Mouse (Mus musculus) small intestine, adult 2 months (tissue): ENCODE results near the gene Adamts9. TPM values are rescaled to one million over a fixed set of nuclear protein-coding genes. Genes with fewer than 3 reads are reported as not detected.
A peak's percentile ranks its signal among the peaks of the same experiment; 100 is the strongest.

Experiments
- H3K27ac ChIP-seq: fragments of 200-500 bp; 2 replicates; pipeline ENCODE4 v1.5.1; 2012; ENCODE audit warnings: low read depth, low read length, control low read depth, inconsistent platforms; ENCODE audit not compliant: insufficient read depth
- H3K27me3 ChIP-seq: fragments of 200-500 bp; 2 replicates; pipeline ENCODE4 v1.6.1; 2012; ENCODE audit warnings: mild to moderate bottlenecking, moderate library complexity, low read length, inconsistent platforms; ENCODE audit not compliant: control insufficient read depth, insufficient read depth
- H3K36me3 ChIP-seq: fragments of 200-500 bp; 2 replicates; pipeline ENCODE4 v1.6.1; 2012; ENCODE audit warnings: mild to moderate bottlenecking, low read length, control low read depth, inconsistent platforms; ENCODE audit not compliant: control insufficient read depth, insufficient read depth
- H3K4me1 ChIP-seq: fragments of 200-500 bp; 2 replicates; pipeline ENCODE4 v1.6.1; 2012; ENCODE audit warnings: low read length, inconsistent platforms, mixed read lengths; ENCODE audit not compliant: control insufficient read depth, insufficient read depth, insufficient read length
- H3K4me3 ChIP-seq: fragments of 200-500 bp; 2 replicates; pipeline ENCODE4 v1.5.1; 2012; ENCODE audit warnings: low read depth, mild to moderate bottlenecking, control low read depth, inconsistent platforms, low read length, moderate library complexity
- CTCF ChIP-seq: fragments of 200-500 bp; IDR thresholded peaks from 2 replicates; pipeline ENCODE4 v1.5.1; 2012; ENCODE audit warnings: low read depth, mild to moderate bottlenecking, control low read depth, inconsistent platforms, low read length, moderate library complexity, mixed read lengths; ENCODE audit not compliant: insufficient replicate concordance, insufficient read length; ENCODE audit errors: extremely low read depth
- POLR2A ChIP-seq: fragments of 200-500 bp; IDR thresholded peaks from 2 replicates; pipeline ENCODE4 v1.6.1; 2012; ENCODE audit warnings: low read depth, mild to moderate bottlenecking, control low read depth, inconsistent platforms, low read length, moderate library complexity
- WGBS: fragments of 180-500 bp; shearing (Covaris S2); methylation state at CpG from one replicate; pipeline ENCODE4 v1.1.7; 2018; 5-methylcytosine and 5-hydroxymethylcytosine counted together
- polyA plus RNA-seq: library from polyadenylated mRNA; depleted of rRNA; stranded (reverse); fragments of >200 nt; gene quantifications from 2 replicates; pipeline ENCODE4 v1.2.3, GENCODE M21; 2012

Adamts9 gene
- polyA plus RNA-seq, 1 experiment: 1.8 TPM

- no peak for TF ChIP-seq POLR2A
- TF ChIP-seq CTCF: no peak
- 77% methylated on average over 9 of the region's 9 CpGs for WGBS
- no peak overlapping the region for H3K4me3 ChIP-seq
Observed at GRCm38 (mm10) chr6:92862599-92862998, 80.7 kb downstream of the Adamts9 start.

DNA sequence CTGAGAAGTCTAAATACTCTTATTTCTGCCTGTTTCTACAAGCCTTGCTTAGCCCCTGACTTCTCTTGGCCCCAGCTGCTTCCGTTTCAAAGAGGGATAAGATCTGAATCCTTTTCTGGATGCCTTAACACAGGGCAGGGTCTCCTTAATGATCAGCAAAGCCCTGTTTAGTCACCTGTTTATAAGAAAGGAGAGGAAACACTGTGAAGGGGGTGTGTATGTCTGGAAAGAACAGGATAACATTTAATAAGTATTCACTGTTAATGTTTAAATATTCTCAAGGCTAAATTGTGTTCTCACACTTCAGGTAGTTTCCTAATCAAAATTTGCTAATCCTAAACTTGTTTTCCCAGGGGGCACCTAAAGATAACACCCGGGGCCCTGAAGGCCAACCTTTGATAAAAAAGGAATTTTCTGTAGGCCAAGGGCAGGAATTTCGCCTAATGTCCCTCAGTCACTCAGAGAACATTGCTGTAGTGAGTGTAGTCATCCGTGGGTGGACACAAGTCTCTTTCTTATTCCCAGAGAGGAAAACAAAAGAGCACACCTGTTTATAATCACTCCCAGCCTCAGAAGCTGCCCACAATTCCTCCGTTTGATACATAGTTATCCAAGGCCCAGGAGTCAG is 82.9 kb downstream of the Adamts9 start:
- 37% methylated on average over 5 of the region's 5 CpGs for WGBS
- Histone ChIP-seq H3K27me3 (no peaks in the 10 kb centered on the region), H3K27ac (no peak overlapping the region), H3K4me3 (no peak overlapping the region), H3K4me1 (no peaks in the 10 kb centered on the region), H3K36me3 (no peaks in the 10 kb centered on the region)
- TF ChIP-seq POLR2A (no peak), CTCF (no peak)

More at GRCm38 (mm10) chr6:92862599-92862998, 80.7 kb downstream of the Adamts9 start:
- no peaks in the 10 kb centered on the region for H3K36me3 ChIP-seq
- H3K27ac ChIP-seq: no peak overlapping the region
- no peaks in the 10 kb centered on the region for H3K4me1 ChIP-seq
- H3K27me3 ChIP-seq: no peaks in the 10 kb centered on the region

- Histone ChIP-seq H3K36me3 (no peaks in the 10 kb centered on the region), H3K27me3 (no peaks in the 10 kb centered on the region), H3K4me1 (no peaks in the 10 kb centered on the region), H3K4me3 (no peak overlapping the region), H3K27ac (no peak overlapping the region)
- 63% methylated on average over 12 of the region's 12 CpGs for WGBS
- TF ChIP-seq POLR2A: no peak
- TF ChIP-seq CTCF: no peak
Observed at GRCm38 (mm10) chr6:92858721-92859510, 84.4 kb downstream of the Adamts9 start.

DNA sequence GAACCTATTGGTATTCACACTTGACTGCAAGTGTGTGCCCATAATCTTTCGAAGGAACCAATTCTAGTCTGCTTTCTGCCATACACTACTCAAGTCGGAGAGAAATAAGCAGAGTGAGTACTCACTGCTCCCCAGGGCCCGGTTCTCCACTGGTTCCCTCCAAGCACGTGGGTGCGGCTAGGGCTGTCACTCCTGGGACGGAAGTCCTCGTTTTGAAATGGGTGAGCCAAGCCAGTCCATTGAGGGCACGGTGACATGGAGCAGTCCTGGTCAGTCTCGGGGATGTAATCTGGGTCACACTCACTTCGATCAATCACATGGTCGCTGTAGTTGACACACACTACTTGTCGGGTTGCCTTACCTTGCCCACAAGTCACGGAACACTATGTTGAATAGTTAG is 85.5 kb downstream of the Adamts9 start:
- TF ChIP-seq CTCF (no peak), POLR2A (no peak)
- no peaks in the 10 kb centered on the region for H3K27me3 ChIP-seq
- no peaks in the 10 kb centered on the region for H3K36me3 ChIP-seq
- no peak overlapping the region for H3K27ac ChIP-seq
- 84% methylated on average over 13 of the region's 13 CpGs for WGBS
- no peak overlapping the region for H3K4me3 ChIP-seq
- no peaks in the 10 kb centered on the region for H3K4me1 ChIP-seq

GRCm38 (mm10) chr6:92854873-92855272 is 88.4 kb downstream of the Adamts9 start:
- 68% methylated on average over 4 of the region's 4 CpGs for WGBS
- TF ChIP-seq POLR2A (no peak), CTCF (no peak)
- no peak overlapping the region for H3K27ac ChIP-seq
- H3K27me3 ChIP-seq: no peaks in the 10 kb centered on the region
- no peaks in the 10 kb centered on the region for H3K36me3 ChIP-seq
- H3K4me1 ChIP-seq: no peaks in the 10 kb centered on the region
- no peak overlapping the region for H3K4me3 ChIP-seq

DNA sequence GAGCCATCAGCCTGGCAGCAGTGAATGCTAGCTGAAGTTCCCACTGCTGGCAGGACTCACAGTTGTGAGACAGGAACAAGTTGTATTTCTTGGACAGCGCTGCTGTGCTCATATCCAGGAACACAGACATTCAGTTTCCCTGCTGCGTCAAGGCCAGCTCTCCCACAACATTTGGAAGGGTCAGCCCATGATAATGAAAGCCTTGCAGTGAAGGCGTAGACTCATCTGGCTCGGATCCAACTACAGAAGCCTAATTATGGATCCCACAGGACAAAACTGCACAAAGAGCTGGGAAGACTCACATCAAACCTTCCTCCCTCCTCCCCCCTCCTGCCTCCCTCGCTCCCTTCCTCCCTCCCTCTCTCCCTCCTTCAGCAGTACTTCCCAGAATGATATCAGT is 93.0 kb downstream of the Adamts9 start:
- Histone ChIP-seq H3K4me3 (no peak overlapping the region), H3K4me1 (peaks cover 3% of the 10 kb centered on the region; the same call in 1 of the 2 replicates), H3K27ac (peak overlapping the region; percentile 22; the same call in 1 of the 2 replicates), H3K36me3 (no peaks in the 10 kb centered on the region), H3K27me3 (no peaks in the 10 kb centered on the region)
- 49% methylated on average over 5 of the region's 5 CpGs for WGBS
- no peak for TF ChIP-seq CTCF
- TF ChIP-seq POLR2A: no peak

GRCm38 (mm10) chr6:92849208-92849607 is 94.1 kb downstream of the Adamts9 start:
- no peak overlapping the region for H3K4me3 ChIP-seq
- TF ChIP-seq CTCF (no peak), POLR2A (no peak)
- no peaks in the 10 kb centered on the region for H3K36me3 ChIP-seq
- no peaks in the 10 kb centered on the region for H3K27me3 ChIP-seq
- 90% methylated on average over 9 of the region's 9 CpGs for WGBS
- peaks cover 3% of the 10 kb centered on the region; the same call in 1 of the 2 replicates for H3K4me1 ChIP-seq
- 0 out of 2 replicates have a peak overlapping the region, but pooled peaks have one; percentile 15 for H3K27ac ChIP-seq
